Mouse (Mus musculus): Measurements from ENCODE around the gene Tlx3.

GRCm38 (mm10) chr11:33195531-33196446 lies 7.6 kb downstream of the Tlx3 start:
- TF ChIP-seq CTCF (IDR thresholded peaks at IDR 0.05; ENCODE audit: extremely low read depth, insufficient read length, insufficient replicate concordance, low read depth, low read length) (no peak), POLR2A (IDR thresholded peaks at IDR 0.05; ENCODE audit: low read depth, low read length) (no peak)
